9 mouse cellular contexts compared by ENCODE assay signal in genomic region chr9:107633661-107634405, GRCm38 (mm10). TPM values are rescaled to one million over a fixed set of nuclear protein-coding genes. Genes with fewer than 3 reads are reported as not detected.
DNase-seq lines count a peak whose midpoint lies in the region; ATAC-seq and TF ChIP-seq lines count a peak whose summit lies in the region.
"Had no signal": no experiment of that assay in that cellular context is flagged by ENCODE, and none has a peak within 500 bp of the region (broad histone marks: within the 10 kb centered on the region; RNA-seq: fewer than 3 reads in every experiment).

No protein-coding gene starts in this region.

- peaks cover 4% of the 10 kb centered on the region for H3K36me3 ChIP-seq in C2C12 (ENCODE audit: control insufficient read depth, insufficient read depth)
- peaks cover 13% of the 10 kb centered on the region for H3K36me3 ChIP-seq in embryonic facial prominence, embryonic 13.5 days
- H3K36me3 ChIP-seq in hindbrain, embryonic 10.5 days: peaks cover 23% of the 10 kb centered on the region
- no peaks in the 10 kb centered on the region for H3K36me3 ChIP-seq in myocyte (ENCODE audit: control insufficient read depth, insufficient read depth)

- no peak for ATAC-seq in embryonic facial prominence, embryonic 13.5 days (ENCODE audit: insufficient number of reproducible peaks, insufficient read depth, low FRiP score, low TSS enrichment, low read depth)

- H3K4me3 ChIP-seq in C2C12 (ENCODE audit: insufficient read depth, poor library complexity, severe bottlenecking) (peak overlapping the region; percentile 82), myocyte (peak overlapping the region; percentile 97)
- H3K4me3 ChIP-seq in embryonic facial prominence, embryonic 13.5 days: peak overlapping the region; percentile 84
- peak overlapping the region; percentile 87 for H3K4me3 ChIP-seq in hindbrain, embryonic 10.5 days

- peak; percentile 28 for DNase-seq in embryo, embryonic 11 days
- no peak for DNase-seq in embryo, embryonic 10 days (ENCODE audit: low spot score)
- DNase-seq in hindbrain, embryonic 10.5 days (ENCODE audit: low spot score): peak; percentile 48
- peak; percentile 32 for DNase-seq in liver
- DNase-seq in MN1 (ENCODE audit: low spot score): no peak

- TF ChIP-seq POLR2A in myocyte (IDR thresholded peaks at IDR 0.05; ENCODE audit: insufficient read length, low read depth): no peak

- no peaks in the 10 kb centered on the region for H3K27me3 ChIP-seq in C2C12 (ENCODE audit: control insufficient read depth, insufficient read depth, insufficient read length)
- no peaks in the 10 kb centered on the region for H3K27me3 ChIP-seq in embryonic facial prominence, embryonic 13.5 days
- H3K27me3 ChIP-seq in hindbrain, embryonic 10.5 days (ENCODE audit: insufficient read depth, poor library complexity, severe bottlenecking): no peaks in the 10 kb centered on the region
- no peaks in the 10 kb centered on the region for H3K27me3 ChIP-seq in myocyte (ENCODE audit: control insufficient read depth, insufficient read depth, insufficient read length)
- H3K27me3 ChIP-seq: Patski had no signal

- H3K27ac ChIP-seq in embryonic facial prominence, embryonic 13.5 days: peak overlapping the region; percentile 91
- H3K27ac ChIP-seq in hindbrain, embryonic 10.5 days: peak overlapping the region; percentile 99

- H3K79me2 ChIP-seq in C2C12 (ENCODE audit: control insufficient read depth, insufficient read depth) (peaks cover 63% of the 10 kb centered on the region), myocyte (ENCODE audit: control insufficient read depth, insufficient read depth) (peaks cover 62% of the 10 kb centered on the region)

- H3K9ac ChIP-seq in embryonic facial prominence, embryonic 13.5 days: peak overlapping the region; percentile 93

- WGBS in embryonic facial prominence, embryonic 13.5 days: 1% methylated on average over 15 of the region's 15 CpGs
- 1% methylated on average over 15 of the region's 15 CpGs for WGBS in hindbrain, embryonic 10.5 days

- H3ac ChIP-seq in C2C12 (ENCODE audit: control insufficient read depth, insufficient read length, low read depth) (peak overlapping the region; percentile 83), myocyte (ENCODE audit: control insufficient read depth, insufficient read length) (peak overlapping the region; percentile 81)

- no peak for TF ChIP-seq CTCF in C2C12 (IDR thresholded peaks at IDR 0.05; ENCODE audit: control insufficient read depth, insufficient read depth, insufficient read length)

- H3K79me3 ChIP-seq in C2C12 (ENCODE audit: low read depth): peaks cover 49% of the 10 kb centered on the region

- peak overlapping the region; percentile 99 for H3K4me2 ChIP-seq in embryonic facial prominence, embryonic 13.5 days
- peak overlapping the region; percentile 58 for H3K4me2 ChIP-seq in myocyte (ENCODE audit: low read depth)

- peaks cover 64% of the 10 kb centered on the region for H3K4me1 ChIP-seq in embryonic facial prominence, embryonic 13.5 days
- peaks cover 87% of the 10 kb centered on the region for H3K4me1 ChIP-seq in hindbrain, embryonic 10.5 days (replicated peaks)

- H3K9me3 ChIP-seq in embryonic facial prominence, embryonic 13.5 days: no peaks in the 10 kb centered on the region
- H3K9me3 ChIP-seq in hindbrain, embryonic 10.5 days: no peaks in the 10 kb centered on the region

TF ChIP-seq in C2C12, 6 proteins besides CTCF, POLR2A, EP300 and RAD21:
- no peak for TF ChIP-seq MYOD1 (IDR thresholded peaks at IDR 0.05; ENCODE audit: control insufficient read depth, insufficient read length, low read depth)
- no peak for TF ChIP-seq MAX (IDR thresholded peaks at IDR 0.05)
- no peak for TF ChIP-seq FOSL1 (IDR thresholded peaks at IDR 0.05; ENCODE audit: insufficient read depth, low read length, poor library complexity, severe bottlenecking)
- no peak for TF ChIP-seq MYOG (IDR thresholded peaks at IDR 0.05; ENCODE audit: control insufficient read depth, extremely low read depth, insufficient read length)
- no peak for TF ChIP-seq CEBPB (IDR thresholded peaks at IDR 0.05; ENCODE audit: low read depth)

TF ChIP-seq in myocyte, 11 proteins besides CTCF, POLR2A, EP300 and RAD21:
- TF ChIP-seq SRF (IDR thresholded peaks at IDR 0.05; ENCODE audit: control insufficient read depth, insufficient read length, low read depth): no peak
- TF ChIP-seq POLR2AphosphoS2 (IDR thresholded peaks at IDR 0.05; ENCODE audit: insufficient read length, low read depth): peak; percentile 44
- no peak for TF ChIP-seq E2F4 (IDR thresholded peaks at IDR 0.05; ENCODE audit: insufficient read depth)
- TF ChIP-seq USF1 (IDR thresholded peaks at IDR 0.05; ENCODE audit: low read depth): no peak
- no peak for TF ChIP-seq MYOG (IDR thresholded peaks at IDR 0.05; ENCODE audit: control insufficient read depth in 1 of 3, insufficient read depth in 1 of 3, insufficient read length in 2 of 3, low read depth in 2 of 3)
- no peak for TF ChIP-seq TCF12 (IDR thresholded peaks at IDR 0.05; ENCODE audit: insufficient read depth, poor library complexity, severe bottlenecking)
- no peak for TF ChIP-seq MAX (IDR thresholded peaks at IDR 0.05; ENCODE audit: low read depth)
TF ChIP-seq in myocyte: peak in this region for 1.

RNA-seq across cellular contexts. Expression of gene Gnai2, which starts 1.3 kb away (rescaled TPM):
- polyA plus RNA-seq in C2C12 (2012; fragmentation: generic; extraction: Trizol): 449 TPM
- polyA plus RNA-seq in embryonic facial prominence, embryonic 13.5 days (2015; fragmentation: Nextera tagmentation; extraction: Ambion mirVana): 446 and 470 TPM in 2 replicates
- 554 and 640 TPM in 2 replicates for polyA plus RNA-seq in hindbrain, embryonic 10.5 days (2016; fragmentation: Nextera tagmentation; extraction: Ambion mirVana)
- polyA plus RNA-seq in myocyte (2012; fragmentation: generic; extraction: Trizol): 499 TPM

RNA-seq across cellular contexts. Expression of gene Sema3b, which starts 24.8 kb away (rescaled TPM):
- polyA plus RNA-seq in C2C12 (2012; fragmentation: generic; extraction: Trizol) (13.7 TPM), myocyte (2012; fragmentation: generic; extraction: Trizol) (59.9 TPM)
- 8.4 and 8.6 TPM in 2 replicates for polyA plus RNA-seq in embryonic facial prominence, embryonic 13.5 days (2015; fragmentation: Nextera tagmentation; extraction: Ambion mirVana)
- 3.9 and 5.2 TPM in 2 replicates for polyA plus RNA-seq in hindbrain, embryonic 10.5 days (2016; fragmentation: Nextera tagmentation; extraction: Ambion mirVana)

RNA-seq across cellular contexts. Expression of gene Slc38a3, which starts 35.5 kb away (rescaled TPM):
- 0.01 TPM for polyA plus RNA-seq in C2C12 (2012; fragmentation: generic; extraction: Trizol)
- polyA plus RNA-seq in embryonic facial prominence, embryonic 13.5 days (2015; fragmentation: Nextera tagmentation; extraction: Ambion mirVana): 3.4 and 4.1 TPM in 2 replicates
- polyA plus RNA-seq in hindbrain, embryonic 10.5 days (2016; fragmentation: Nextera tagmentation; extraction: Ambion mirVana): 6.4 and 7.2 TPM in 2 replicates
- polyA plus RNA-seq in myocyte (2012; fragmentation: generic; extraction: Trizol): 0.06 TPM

RNA-seq across cellular contexts. Expression of gene Gnat1, which starts 45.7 kb away (rescaled TPM):
- polyA plus RNA-seq in C2C12 (2012; fragmentation: generic; extraction: Trizol) (0.01 TPM), myocyte (2012; fragmentation: generic; extraction: Trizol) (not detected)
- polyA plus RNA-seq in embryonic facial prominence, embryonic 13.5 days (2015; fragmentation: Nextera tagmentation; extraction: Ambion mirVana): 1.2 and 2.0 TPM in 2 replicates
- polyA plus RNA-seq in hindbrain, embryonic 10.5 days (2016; fragmentation: Nextera tagmentation; extraction: Ambion mirVana): 2.6 and 3.1 TPM in 2 replicates

RNA-seq across cellular contexts. Expression of gene Ifrd2, which starts 46.4 kb away (rescaled TPM):
- polyA plus RNA-seq in C2C12 (2012; fragmentation: generic; extraction: Trizol) (71.7 TPM), myocyte (2012; fragmentation: generic; extraction: Trizol) (29.4 TPM)
- 39.3 and 54.2 TPM in 2 replicates for polyA plus RNA-seq in embryonic facial prominence, embryonic 13.5 days (2015; fragmentation: Nextera tagmentation; extraction: Ambion mirVana)
- 41.1 and 54.1 TPM in 2 replicates for polyA plus RNA-seq in hindbrain, embryonic 10.5 days (2016; fragmentation: Nextera tagmentation; extraction: Ambion mirVana)

Comparison
In these comparisons a context has a peak if more than half of its experiments do, and no peak if none do; other contexts are left out.
1. DNase-seq: peak in embryo, embryonic 11 days (single experiment), hindbrain, embryonic 10.5 days (single experiment) and liver (single experiment); none in embryo, embryonic 10 days (single experiment) and MN1 (single experiment).
2. Peak in every context shown above with its lines, with median percentiles within 50 percentile points of each other: H3K4me3 ChIP-seq.